Mouse (Mus musculus) small intestine, adult 2 months (tissue): ENCODE data around the gene Antxr1. TPM values are rescaled to one million over a fixed set of nuclear protein-coding genes. Genes with fewer than 3 reads are reported as not detected.

Source experiments
- H3K27ac ChIP-seq: fragments of 200-500 bp; 2 replicates; pipeline ENCODE4 v1.5.1; 2012; ENCODE audit warnings: low read depth, low read length, control low read depth, inconsistent platforms; ENCODE audit not compliant: insufficient read depth
- H3K27me3 ChIP-seq: fragments of 200-500 bp; 2 replicates; pipeline ENCODE4 v1.6.1; 2012; ENCODE audit warnings: mild to moderate bottlenecking, moderate library complexity, low read length, inconsistent platforms; ENCODE audit not compliant: control insufficient read depth, insufficient read depth
- H3K36me3 ChIP-seq: fragments of 200-500 bp; 2 replicates; pipeline ENCODE4 v1.6.1; 2012; ENCODE audit warnings: mild to moderate bottlenecking, low read length, control low read depth, inconsistent platforms; ENCODE audit not compliant: control insufficient read depth, insufficient read depth
- H3K4me1 ChIP-seq: fragments of 200-500 bp; 2 replicates; pipeline ENCODE4 v1.6.1; 2012; ENCODE audit warnings: low read length, inconsistent platforms, mixed read lengths; ENCODE audit not compliant: control insufficient read depth, insufficient read depth, insufficient read length
- H3K4me3 ChIP-seq: fragments of 200-500 bp; 2 replicates; pipeline ENCODE4 v1.5.1; 2012; ENCODE audit warnings: low read depth, mild to moderate bottlenecking, control low read depth, inconsistent platforms, low read length, moderate library complexity
- CTCF ChIP-seq: fragments of 200-500 bp; IDR thresholded peaks from 2 replicates; pipeline ENCODE4 v1.5.1; 2012; ENCODE audit warnings: low read depth, mild to moderate bottlenecking, control low read depth, inconsistent platforms, low read length, moderate library complexity, mixed read lengths; ENCODE audit not compliant: insufficient replicate concordance, insufficient read length; ENCODE audit errors: extremely low read depth
- POLR2A ChIP-seq: fragments of 200-500 bp; IDR thresholded peaks from 2 replicates; pipeline ENCODE4 v1.6.1; 2012; ENCODE audit warnings: low read depth, mild to moderate bottlenecking, control low read depth, inconsistent platforms, low read length, moderate library complexity
- WGBS: fragments of 180-500 bp; shearing (Covaris S2); methylation state at CpG from one replicate; pipeline ENCODE4 v1.1.7; 2018; 5-methylcytosine and 5-hydroxymethylcytosine counted together
- polyA plus RNA-seq: library from polyadenylated mRNA; depleted of rRNA; stranded (reverse); fragments of >200 nt; gene quantifications from 2 replicates; pipeline ENCODE4 v1.2.3, GENCODE M21; 2012

The Antxr1 gene
- polyA plus RNA-seq, 1 experiment: 3.9 TPM

GRCm38 (mm10) chr6:87257981-87258775 is 77.4 kb downstream of the Antxr1 start:
- Histone ChIP-seq H3K4me3 (no peak overlapping the region), H3K4me1 (0 out of 2 replicates have a peak, but pooled peaks cover 2% of the 10 kb centered on the region), H3K27ac (no peak overlapping the region), H3K36me3 (no peaks in the 10 kb centered on the region), H3K27me3 (no peaks in the 10 kb centered on the region)
- 81% methylated on average over 7 of the region's 7 CpGs for WGBS
- no peak for TF ChIP-seq POLR2A
- TF ChIP-seq CTCF: no peak

DNA sequence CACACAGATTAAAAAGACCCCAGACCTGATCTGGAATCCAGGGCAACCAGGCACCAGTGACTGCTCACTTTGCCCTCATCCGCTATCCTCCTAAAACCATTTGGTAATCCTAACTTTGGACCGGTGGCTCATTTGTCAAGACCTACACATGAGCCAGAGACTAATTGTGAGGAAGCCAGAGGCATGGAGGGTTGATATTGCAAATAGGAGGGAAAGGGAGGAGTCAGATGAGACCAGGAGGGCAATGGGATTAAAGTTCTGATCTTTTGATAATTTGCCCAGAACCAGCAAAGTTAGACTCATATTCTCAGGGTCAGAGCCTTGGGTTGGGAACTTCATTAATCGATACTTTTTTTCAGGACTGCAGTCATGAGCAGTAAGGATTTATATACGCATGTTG is 78.2 kb downstream of the Antxr1 start:
- H3K27ac ChIP-seq: no peak overlapping the region
- H3K4me1 ChIP-seq: 0 out of 2 replicates have a peak, but pooled peaks cover 2% of the 10 kb centered on the region
- TF ChIP-seq POLR2A (no peak), CTCF (no peak)
- H3K36me3 ChIP-seq: no peaks in the 10 kb centered on the region
- H3K27me3 ChIP-seq: no peaks in the 10 kb centered on the region
- WGBS: 91% methylated on average over 4 of the region's 4 CpGs
- H3K4me3 ChIP-seq: no peak overlapping the region

- no peak overlapping the region for H3K27ac ChIP-seq
- 77% methylated on average over 12 of the region's 12 CpGs for WGBS
- TF ChIP-seq CTCF: no peak
- TF ChIP-seq POLR2A: no peak
- 0 out of 2 replicates have a peak, but pooled peaks cover 2% of the 10 kb centered on the region for H3K4me1 ChIP-seq
- H3K27me3 ChIP-seq: no peaks in the 10 kb centered on the region
- no peaks in the 10 kb centered on the region for H3K36me3 ChIP-seq
- H3K4me3 ChIP-seq: no peak overlapping the region
These were observed 80.0 kb downstream of the Antxr1 start for GRCm38 (mm10) chr6:87255668-87256067.

DNA sequence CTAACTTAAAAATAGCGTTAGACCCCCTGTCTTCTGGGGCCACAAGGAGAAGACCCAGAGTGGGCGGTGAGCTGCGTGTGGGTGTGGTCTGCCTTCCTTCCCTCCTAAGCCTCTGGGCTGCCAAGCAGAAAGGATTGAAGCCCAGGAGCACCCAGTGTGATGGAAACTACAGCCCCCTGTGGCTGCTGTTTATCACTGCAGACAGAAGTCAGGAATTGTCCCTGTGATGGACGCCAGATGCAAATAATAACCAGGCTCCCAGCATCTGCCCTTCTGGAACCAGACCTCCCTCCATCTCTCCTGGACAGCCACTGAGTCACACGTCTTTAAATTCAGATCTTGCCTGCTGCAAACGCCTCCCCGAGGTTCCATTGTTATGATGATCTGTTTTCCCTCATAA is 80.9 kb downstream of the Antxr1 start:
- Histone ChIP-seq H3K4me3 (no peak overlapping the region), H3K27me3 (no peaks in the 10 kb centered on the region), H3K27ac (no peak overlapping the region), H3K36me3 (no peaks in the 10 kb centered on the region), H3K4me1 (0 out of 2 replicates have a peak, but pooled peaks cover 2% of the 10 kb centered on the region)
- 0 out of 2 replicates have a peak, but pooled peaks have one; percentile 5 for TF ChIP-seq CTCF
- TF ChIP-seq POLR2A: no peak
- WGBS: 47% methylated on average over 7 of the region's 7 CpGs

- no peaks in the 10 kb centered on the region for H3K36me3 ChIP-seq
- H3K4me3 ChIP-seq: no peak overlapping the region
- WGBS: 59% methylated on average over 5 of the region's 5 CpGs
- TF ChIP-seq POLR2A (no peak), CTCF (no peak)
- H3K27me3 ChIP-seq: no peaks in the 10 kb centered on the region
- no peak overlapping the region for H3K27ac ChIP-seq
- H3K4me1 ChIP-seq: 0 out of 2 replicates have a peak, but pooled peaks cover 2% of the 10 kb centered on the region
These were observed 83.9 kb downstream of the Antxr1 start for GRCm38 (mm10) chr6:87251716-87252115.

DNA sequence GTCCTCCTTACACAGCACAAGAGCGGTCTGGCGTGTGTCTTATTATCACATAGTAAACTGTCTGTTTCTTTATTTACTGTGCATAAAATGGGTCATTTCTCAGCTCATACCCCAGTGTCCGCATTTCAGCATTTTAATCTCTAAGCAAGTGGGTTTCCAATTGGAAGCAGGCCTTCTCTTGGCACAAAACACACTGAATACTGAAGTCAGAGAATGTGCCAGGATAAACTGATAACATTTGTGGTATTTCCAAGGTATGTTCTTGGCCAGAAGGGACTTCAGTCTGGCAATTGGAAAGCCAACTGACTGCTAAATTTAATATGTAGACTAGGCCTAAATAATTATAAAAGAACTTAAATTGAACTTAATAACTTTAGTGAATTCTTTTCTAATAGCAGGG is 84.9 kb downstream of the Antxr1 start:
- no peak for TF ChIP-seq POLR2A
- no peak for TF ChIP-seq CTCF
- WGBS: 89% methylated on average over 3 of the region's 3 CpGs
- 0 out of 2 replicates have a peak, but pooled peaks cover 2% of the 10 kb centered on the region for H3K4me1 ChIP-seq
- H3K27me3 ChIP-seq: no peaks in the 10 kb centered on the region
- no peak overlapping the region for H3K4me3 ChIP-seq
- H3K27ac ChIP-seq: no peak overlapping the region
- H3K36me3 ChIP-seq: no peaks in the 10 kb centered on the region

- Histone ChIP-seq H3K36me3 (no peaks in the 10 kb centered on the region), H3K4me3 (no peak overlapping the region), H3K4me1 (no peaks in the 10 kb centered on the region), H3K27me3 (no peaks in the 10 kb centered on the region), H3K27ac (no peak overlapping the region)
- WGBS: 46% methylated on average over 9 of the region's 9 CpGs
- TF ChIP-seq POLR2A: no peak
- no peak for TF ChIP-seq CTCF
These were observed 87.3 kb downstream of the Antxr1 start for GRCm38 (mm10) chr6:87248226-87248834.
